Mouse (Mus musculus): ENCODE measurements around the gene Alox12b.

Gene Alox12b

GRCm38 (mm10) chr11:69123056-69123692, 33.6 kb upstream of the Alox12b start:
- DNase-seq (ENCODE audit: extremely low spot score, low read depth, low spot score), result peak; percentile 94

DNA sequence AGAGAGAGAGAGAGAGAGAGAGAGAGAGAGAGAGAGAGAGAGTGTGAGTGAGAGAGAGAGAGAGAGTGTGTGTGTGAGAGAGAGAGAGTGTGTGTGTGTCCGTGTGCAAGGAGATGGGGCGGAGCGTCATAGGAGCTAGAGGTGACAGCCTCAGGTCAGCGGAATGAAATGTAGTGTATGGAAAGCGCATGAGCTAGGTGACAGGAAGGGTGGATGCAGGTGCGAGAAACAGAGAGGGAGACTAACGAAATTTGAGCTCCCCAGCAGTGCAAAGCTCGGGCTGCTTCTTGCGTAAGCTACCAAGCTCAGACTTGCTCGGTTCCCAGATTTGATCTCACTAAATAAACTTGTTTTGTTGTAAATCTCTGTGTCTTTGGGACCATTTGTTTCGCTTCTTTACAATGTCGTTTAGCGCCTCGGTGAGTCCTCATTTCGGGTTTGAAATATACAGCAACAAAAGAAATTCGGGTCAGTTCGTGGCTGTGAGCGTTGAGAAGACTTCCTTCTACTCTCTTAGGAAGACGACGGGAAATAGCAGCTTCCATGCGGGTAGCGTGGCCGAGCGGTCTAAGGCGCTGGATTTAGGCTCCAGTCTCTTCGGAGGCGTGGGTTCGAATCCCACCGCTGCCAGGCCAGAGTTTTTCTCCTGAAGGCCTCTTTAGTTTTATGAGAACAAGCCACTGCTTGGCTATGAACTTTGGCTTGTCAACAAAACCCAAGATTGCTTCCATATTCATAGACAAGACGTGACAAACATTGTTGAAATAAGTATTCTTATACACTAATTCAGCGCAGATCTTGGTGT, 32.9 kb upstream of the Alox12b start:
- DNase-seq (ENCODE audit: extremely low spot score, low read depth, low spot score), result peak; percentile 94

DNA sequence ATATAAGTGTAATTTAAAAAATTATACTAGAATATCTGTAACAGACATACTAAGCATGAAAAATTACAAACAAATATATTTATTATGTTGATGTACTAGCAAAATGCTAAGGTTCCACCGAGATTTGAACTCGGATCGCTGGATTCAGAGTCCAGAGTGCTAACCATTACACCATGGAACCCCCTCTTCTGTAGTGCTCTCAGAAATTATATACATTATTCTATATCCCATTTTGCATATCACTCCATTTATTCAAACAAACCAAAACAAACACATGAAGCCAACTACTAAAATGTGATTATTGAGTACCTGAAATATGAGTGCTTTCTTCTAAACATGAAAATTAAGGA, 32.3 kb upstream of the Alox12b start:
- peak; percentile 97 for DNase-seq (ENCODE audit: extremely low spot score, low read depth, low spot score)

DNA sequence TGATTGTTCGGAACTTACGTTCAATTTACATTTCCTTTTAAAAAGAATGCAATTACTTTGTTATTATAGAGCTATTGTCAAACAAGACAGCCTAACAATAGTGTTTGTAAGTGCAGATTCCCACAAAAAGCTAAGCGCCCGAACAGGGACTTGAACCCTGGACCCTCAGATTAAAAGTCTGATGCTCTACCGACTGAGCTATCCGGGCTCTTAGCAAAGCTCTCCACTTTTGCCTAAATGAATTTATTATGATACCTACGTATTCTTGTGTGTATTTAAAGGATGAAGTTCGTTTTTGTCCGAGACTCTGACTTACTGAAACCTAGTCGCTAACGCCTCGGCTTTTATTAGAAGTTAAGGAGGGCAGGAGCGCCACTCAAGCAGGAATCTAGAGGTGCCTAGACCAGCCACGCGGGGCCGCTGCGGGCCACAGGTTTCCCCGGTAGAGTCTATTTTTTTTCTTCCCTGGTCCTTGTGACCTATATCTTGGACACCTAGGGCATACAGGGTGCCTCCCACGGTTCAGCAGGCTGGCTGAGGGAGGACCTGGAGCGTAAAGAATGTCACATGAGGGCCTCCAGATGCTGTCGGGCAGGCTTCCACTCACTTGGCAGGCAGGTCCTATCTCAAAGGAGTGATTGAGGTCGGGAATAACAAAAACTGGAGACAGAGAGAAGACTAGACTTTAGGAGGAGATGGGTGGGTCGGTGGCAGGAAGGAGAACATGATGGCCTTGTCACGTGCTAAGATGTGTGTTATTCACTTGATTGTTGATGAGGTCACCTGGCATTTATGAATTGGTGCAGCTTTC, 31.5 kb upstream of the Alox12b start:
- peak; percentile 99 for DNase-seq (ENCODE audit: extremely low spot score, low read depth, low spot score)

GRCm38 (mm10) chr11:69125852-69125918, 31.1 kb upstream of the Alox12b start, which contains the start of gene Aloxe3:
Gene Aloxe3 (plus strand): TSS chr11:69125896.
- no peak for DNase-seq (ENCODE audit: extremely low spot score, low read depth, low spot score)

DNA sequence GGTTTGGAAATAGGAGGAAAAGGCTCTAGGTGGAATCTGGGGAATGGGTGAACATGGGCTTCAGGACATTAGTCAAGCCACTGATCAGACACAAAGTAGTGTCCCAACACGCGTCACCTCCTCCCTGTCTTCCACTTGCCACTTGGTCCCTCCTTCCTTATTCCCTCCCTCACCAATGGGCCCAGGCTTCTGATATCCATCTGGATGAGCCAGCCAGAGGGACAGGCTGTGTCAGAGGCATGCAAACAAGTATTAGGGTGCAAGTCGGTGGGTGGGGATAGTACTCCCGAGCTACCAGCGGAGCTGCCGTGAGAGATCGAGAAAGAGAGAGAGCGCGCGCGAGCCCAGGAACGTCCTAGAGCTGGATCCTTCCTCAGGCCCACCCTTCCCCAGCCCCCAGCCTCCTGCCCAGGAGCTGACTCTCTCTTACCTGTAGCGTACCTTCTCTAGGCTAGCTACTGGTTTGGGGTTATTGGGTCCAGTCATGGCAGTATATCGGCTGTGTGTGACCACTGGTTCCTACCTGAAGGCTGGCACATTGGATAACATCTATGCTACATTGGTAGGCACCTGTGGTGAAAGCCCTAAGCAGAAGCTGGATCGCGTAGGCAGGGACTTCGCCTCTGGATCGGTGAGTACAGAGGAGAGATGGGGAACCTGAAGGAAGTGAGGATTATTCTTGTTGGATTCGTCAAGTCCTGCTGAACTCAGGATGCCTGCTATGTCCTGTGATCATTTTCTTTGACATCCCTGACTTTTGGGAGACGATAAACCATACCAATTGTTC, 30.7 kb upstream of the Alox12b start:
- DNase-seq (ENCODE audit: extremely low spot score, low read depth, low spot score), result no peak

DNA sequence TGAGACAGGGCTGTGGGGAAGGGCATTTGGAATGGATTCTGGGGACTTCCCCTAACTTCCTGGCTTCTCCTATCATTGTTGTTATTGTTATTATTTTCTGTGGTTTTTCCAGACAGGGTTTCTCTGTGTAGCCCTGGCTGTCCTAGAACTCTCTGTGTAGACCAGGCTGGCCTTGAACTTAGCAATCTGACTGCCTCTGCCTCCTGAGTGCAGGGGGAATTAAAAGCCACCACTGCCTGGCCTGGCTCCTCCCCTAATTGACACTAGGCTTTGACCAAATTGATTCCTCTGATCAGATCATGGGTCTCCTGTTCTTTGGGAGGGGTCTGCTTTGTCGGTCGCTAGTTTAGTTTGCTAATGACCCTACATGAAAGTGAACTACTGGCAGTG, 30.1 kb upstream of the Alox12b start:
- DNase-seq (ENCODE audit: extremely low spot score, low read depth, low spot score), result no peak

DNA sequence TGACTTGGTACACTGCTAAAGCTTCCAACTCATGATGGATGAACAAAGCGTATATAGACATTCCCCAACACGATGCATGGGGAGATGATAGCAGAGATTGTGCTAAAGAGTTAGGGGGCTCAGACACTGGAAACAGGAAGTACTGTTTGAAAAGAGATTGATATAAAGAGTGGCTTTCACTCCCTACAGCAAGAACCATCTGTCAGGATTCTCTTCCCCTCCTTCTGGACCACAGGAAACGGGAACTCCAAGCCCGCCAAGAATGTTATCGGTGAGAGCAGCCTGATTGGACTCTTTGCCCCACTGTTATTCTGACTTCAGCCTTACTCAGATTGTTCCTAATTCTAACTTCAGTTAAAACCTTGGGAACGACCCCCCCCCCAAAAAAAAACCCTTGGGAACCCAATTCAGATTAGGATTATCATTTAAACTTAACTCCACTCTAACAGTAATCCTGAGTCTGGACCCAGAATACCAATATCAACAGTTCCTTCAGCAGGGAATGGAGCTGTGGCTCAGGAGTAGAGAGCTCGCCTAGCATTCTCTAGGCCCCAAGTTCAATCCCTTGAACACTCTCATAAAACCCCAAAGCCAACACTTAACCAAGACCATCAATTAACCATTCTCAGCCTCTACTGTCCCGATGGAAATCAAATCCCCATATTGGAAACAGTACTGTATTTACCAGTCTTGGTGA, 28.2 kb upstream of the Alox12b start:
- DNase-seq (ENCODE audit: extremely low spot score, low read depth, low spot score), result no peak

DNA sequence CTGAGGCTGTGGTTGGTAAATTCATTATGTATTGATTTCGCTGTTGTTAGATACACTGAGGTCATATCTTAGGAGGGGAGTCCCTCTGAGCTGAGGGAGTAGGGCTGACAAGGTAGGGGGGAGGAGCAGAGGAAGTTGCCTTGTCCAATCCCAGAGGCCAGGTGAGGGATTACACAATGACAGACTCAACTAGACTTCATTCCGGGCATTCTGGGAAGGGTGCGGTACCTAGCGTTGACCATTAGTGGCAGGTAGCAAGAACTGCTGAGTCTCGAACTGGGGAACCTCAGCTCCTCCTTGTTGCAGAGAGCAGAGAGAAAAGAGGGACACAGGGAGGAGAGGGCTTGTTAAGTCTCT, 23.2 kb upstream of the Alox12b start:
- no peak for DNase-seq (ENCODE audit: extremely low spot score, low read depth, low spot score)

GRCm38 (mm10) chr11:69133923-69134621, 22.7 kb upstream of the Alox12b start:
- DNase-seq (ENCODE audit: extremely low spot score, low read depth, low spot score), result no peak

DNA sequence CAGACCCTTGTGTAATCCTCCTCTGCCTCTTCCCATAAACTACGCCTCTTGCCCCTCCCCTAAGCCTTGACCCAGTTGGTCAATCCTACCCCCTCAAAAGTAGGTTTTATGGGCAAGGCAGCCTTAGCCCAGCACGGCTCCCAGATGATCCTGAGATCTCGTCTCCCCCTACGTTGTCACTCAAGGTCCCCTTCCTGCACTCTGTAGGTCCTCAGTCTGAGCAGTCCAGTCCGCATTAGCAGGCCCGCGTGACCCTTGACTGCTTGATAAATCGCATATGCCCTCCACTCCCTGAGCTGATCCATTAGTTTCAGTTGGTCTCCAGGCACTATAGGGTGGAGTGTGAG, 22.2 kb upstream of the Alox12b start:
- no peak for DNase-seq (ENCODE audit: extremely low spot score, low read depth, low spot score)

GRCm38 (mm10) chr11:69135361-69135760, 21.4 kb upstream of the Alox12b start:
- no peak for DNase-seq (ENCODE audit: extremely low spot score, low read depth, low spot score)

DNA sequence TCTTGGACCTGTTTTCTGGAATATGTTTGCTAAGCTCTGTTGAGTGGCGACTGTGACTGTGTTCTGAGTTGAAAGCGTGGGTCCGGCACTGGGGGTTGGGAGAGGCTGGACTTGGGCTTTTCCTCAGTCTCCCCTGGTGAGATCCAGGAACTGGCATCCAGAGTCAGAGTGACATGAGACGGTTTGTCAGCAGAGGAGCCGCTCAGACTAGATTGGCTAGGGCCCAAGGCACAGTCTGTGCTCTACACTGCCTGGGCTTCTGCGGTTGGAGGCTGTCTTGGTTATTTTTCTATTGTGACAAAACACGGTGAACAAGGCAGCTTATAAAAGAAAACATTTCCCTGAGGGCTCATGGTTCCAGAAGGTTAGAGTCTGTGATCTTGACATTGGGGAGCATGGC, 9.2 kb upstream of the Alox12b start:
- DNase-seq (ENCODE audit: extremely low spot score, low read depth, low spot score), result no peak

GRCm38 (mm10) chr11:69148451-69148960, 8.3 kb upstream of the Alox12b start:
- no peak for DNase-seq (ENCODE audit: extremely low spot score, low read depth, low spot score)

GRCm38 (mm10) chr11:69149728-69150127, 7.1 kb upstream of the Alox12b start:
- DNase-seq (ENCODE audit: extremely low spot score, low read depth, low spot score), result no peak

DNA sequence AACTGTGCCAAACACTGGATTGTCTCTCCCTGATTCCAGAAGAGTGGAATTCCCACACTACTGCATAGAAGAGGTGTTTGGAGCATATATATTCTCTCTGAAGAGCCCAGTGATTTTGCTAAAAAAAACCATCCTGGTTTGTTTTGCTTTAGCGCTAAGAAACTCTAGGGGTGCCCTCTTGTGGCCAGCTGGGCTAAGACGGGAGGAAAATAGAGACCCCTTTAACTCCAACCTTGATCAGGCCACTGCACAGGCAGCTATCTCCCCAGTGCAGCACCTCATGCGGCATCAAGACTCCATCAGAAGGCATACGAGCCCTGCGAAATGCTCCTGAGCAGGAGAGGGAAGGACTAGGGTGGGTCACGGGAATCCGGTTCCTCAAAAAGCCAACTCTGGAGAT, 6.3 kb upstream of the Alox12b start:
- DNase-seq (ENCODE audit: extremely low spot score, low read depth, low spot score), result no peak

DNA sequence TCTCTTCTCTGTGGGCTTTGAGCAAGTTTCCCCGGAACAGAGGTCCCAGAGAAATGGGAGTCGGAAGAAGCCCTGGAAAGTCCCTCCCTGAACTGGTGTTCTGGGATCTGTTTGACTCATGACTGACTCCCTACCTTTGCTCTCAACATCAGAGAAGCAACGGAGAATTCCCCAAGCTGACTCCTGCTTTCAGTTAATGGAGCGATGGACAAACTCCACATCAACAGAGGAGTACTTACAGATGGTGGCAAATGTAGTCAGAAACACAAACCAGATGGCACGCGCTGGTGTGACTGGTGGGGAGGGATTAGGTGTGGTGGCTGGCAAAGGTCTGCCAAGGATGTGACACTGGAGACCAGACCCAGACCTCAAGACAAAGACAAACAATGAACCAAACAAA, 5.8 kb upstream of the Alox12b start:
- DNase-seq (ENCODE audit: extremely low spot score, low read depth, low spot score), result no peak

GRCm38 (mm10) chr11:69153831-69154230, 3.0 kb upstream of the Alox12b start:
- DNase-seq (ENCODE audit: extremely low spot score, low read depth, low spot score), result no peak

DNA sequence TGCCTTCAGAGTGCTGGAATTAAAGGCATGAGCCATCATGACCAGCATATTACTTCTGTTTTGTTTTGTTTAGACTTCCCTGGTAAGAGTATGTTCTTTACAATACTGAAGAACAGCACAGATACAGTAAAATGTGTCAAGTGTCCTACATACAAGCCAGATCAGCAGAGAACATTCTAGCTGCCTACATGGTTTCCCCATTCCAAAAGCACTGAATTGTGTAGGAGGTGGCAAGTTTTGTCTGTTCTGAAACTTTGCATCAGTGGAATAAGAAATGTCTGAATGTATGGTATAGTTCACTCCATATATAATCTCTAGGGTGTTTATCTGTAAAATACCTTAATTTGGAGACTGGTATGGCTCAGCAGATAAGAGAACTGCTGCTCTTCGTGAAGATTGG, 1.4 kb upstream of the Alox12b start:
- DNase-seq (ENCODE audit: extremely low spot score, low read depth, low spot score), result no peak

DNA sequence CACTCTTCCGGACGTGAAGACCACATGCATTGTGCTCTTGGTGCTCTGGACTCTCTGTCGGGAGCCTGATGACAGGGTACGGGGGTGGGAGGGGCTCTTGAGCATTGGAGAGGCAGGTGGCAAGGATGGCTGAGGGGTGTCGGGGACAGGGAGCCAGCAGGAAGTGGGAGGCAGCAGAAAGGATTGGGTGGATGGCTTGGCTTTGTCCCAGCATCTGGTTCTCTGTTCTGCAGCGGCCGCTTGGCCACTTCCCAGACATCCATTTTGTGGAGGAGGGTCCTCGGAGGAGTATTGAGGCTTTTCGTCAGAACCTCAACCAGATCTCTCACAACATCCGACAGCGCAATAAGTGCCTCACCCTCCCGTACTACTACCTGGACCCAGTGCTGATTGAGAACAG, 12.5 kb downstream of the Alox12b start:
- no peak for DNase-seq (ENCODE audit: extremely low spot score, low read depth, low spot score)

DNA sequence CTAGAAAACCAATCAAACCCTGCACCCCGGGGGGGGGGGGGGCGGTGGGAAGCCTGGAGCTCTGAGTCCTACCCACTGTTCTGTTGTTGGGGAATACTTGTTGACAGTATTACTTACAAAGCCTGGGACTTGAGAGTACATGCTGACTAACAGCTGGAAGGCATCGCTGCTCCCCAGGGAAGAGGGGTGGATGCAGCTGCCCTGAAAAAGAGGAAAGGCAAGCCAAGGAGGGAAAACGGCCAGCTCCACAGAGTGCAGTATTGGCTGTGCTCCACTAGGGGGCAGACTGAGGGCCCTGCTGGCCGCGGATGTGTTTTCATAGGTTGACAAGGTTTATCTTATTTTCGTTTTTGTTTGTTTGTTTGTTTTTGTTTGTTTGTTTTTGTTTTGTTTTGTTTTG, 14.8 kb downstream of the Alox12b start:
- no peak for DNase-seq (ENCODE audit: extremely low spot score, low read depth, low spot score)
